Mouse (Mus musculus): Measurements from ENCODE around the gene Qsox2.

Qsox2 gene

GRCm38 (mm10) chr2:26214526-26214925 lies 22.8 kb downstream of the Qsox2 start:
- DNase-seq: no peak

- no peak for DNase-seq
Measured at GRCm38 (mm10) chr2:26209566-26209965, 27.8 kb downstream of the Qsox2 start.

DNA sequence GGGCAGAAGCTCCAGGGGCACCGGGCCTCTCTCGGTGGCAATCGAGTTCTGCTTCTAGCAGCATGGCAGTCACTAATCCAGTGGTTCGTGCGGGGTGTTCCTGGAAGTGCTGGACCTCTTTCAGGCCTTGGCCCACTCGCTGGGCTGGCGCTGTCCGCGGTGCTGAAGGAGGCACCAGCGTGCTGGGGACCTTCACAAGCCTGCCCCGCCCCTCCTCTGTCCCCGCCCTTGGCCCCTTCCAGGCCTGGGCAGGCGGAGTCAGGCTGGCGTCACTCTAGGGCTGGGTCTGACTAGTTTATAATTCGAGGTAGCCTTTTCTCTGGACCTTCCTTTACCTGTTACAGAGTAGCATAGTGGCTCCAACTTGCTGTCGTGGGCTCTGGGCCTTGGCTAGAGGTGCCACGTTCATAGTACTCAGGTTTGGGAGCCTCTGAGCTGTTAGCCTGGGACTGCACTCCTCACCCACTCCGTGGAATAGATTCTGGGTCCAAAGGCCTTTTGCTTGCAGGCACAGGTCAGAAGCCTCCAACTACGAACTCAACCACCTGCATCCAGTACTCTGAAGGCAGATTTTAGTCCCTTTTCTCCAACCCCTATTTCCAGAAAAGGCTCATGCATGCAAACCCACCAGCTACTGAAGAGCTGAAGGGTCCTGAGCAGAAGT lies 29.1 kb downstream of the Qsox2 start, which contains the start of gene Lhx3:
TSS of gene Lhx3 (minus strand) at position 164 of the 664 bp plus-strand sequence.
- peak; percentile 93 for DNase-seq

DNA sequence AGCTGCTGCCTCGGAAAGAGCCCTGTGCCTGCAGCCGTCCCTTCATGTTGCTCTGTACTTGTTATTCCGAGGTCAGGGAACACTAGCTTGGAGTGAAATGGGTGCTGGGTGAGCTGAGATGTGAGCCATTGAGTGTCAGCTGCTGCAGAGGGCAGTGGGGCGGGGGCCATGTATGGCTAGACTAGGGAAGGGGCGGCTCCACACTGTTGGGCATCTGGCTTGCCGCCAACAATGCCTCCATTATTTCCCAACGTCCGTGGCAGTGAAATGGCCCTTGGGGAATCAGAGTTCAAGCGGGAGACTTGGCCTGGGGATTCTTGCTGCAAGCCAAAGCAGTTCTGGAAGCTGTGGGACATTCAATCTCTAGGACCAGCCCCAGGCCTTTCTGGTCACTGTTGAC lies 29.8 kb downstream of the Qsox2 start:
- DNase-seq: no peak

DNA sequence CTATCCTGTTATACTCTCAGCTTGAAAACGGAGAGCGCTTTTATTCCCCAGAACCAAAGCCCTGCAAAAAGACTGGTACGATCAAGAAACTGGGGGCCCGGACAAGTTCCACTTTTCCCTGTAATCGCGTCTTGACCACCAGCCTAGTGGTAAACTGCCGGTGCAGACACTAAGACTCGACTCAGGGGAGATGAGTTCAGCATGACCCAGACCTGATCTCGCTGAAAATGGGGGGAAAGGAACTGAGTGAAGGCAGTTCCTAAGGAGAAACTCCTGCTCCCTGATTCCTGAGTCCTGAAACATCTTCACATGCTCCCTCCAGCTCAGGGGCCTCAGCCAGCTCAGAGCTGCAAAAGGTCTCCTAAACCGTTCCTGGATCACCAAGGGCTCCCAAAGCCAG lies 31.6 kb downstream of the Qsox2 start:
- no peak for DNase-seq

DNA sequence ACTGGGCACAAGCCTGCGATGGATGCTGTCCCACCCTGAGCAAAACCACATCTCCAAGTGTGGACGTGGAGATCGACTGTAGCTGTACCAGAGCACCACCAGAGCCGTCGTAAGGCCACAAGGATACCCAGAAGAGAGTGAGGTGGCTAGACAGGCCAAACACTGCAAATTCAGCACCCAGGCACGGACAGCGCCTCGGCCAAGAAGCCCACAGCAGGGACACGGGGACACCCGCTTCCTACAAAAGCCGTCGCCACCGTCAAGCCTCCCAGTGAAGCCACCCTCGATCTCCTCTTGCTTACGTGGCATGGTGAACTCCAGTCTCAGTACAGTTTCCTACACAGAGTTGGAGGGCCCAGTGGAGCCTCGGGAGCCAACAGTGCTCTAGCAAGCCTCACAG lies 32.2 kb downstream of the Qsox2 start:
- peak; percentile 42 for DNase-seq

GRCm38 (mm10) chr2:26202849-26203475 lies 34.4 kb downstream of the Qsox2 start:
- no peak for DNase-seq

GRCm38 (mm10) chr2:26201926-26202848 lies 35.1 kb downstream of the Qsox2 start:
- DNase-seq: no peak

GRCm38 (mm10) chr2:26198488-26198887 lies 38.8 kb downstream of the Qsox2 start:
- DNase-seq: no peak

DNA sequence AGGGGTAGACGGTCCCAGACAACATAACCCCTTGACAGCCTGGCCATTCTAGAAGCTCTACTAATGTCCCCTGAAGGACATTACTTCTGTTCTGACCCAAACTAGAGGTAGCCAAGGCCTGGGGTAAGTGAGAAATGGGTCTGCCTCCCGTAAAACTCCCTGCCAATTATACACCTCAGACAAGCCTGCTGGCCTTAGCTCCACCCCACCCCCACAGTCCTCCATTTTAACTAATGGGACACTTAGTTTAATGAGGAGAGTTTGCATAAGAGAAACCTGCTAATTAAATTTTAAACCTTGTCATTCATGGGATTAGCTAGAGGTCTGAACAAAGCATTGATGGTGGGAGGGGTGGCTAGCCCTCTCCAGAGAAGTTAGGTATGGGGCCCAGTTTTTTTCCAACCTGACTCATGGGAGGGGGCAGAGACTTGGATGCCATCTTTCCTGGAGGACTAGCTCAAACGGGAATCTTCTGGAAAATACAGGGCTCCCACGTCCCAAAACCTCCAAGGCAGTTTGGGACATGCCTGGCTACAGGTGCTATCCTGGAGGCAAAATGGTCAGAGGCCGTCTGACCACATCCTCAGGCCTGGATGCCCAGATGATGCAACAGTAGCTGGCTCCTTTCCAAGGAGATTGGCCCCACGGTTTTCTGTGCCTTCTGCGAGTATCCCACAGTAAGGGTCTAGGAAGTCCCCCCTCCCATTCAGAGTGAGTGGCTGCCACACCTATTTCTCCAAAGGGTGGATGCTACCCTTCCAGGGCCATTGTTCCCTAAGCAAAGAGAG lies 42.6 kb downstream of the Qsox2 start:
- no peak for DNase-seq

DNA sequence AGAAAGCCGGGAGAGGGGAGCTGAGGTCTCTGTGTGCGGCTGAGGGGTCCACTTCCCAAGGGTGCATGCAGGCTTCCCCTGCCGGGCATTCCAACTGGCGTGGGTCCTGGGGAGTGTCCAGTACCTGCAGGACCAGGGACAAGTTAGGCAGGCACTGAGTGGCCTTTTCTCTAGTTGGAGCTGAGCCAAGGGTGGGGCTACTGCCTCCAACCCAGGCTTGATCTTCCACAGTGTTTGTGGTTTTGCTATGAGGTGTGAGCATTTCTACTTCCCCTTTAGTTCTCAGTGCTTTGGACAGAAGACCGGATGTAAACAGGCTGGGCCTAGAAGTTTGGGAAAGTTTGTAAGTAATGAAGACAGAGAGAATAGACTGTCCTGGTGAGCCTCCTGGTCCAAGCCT lies 48.8 kb downstream of the Qsox2 start:
- DNase-seq: peak; percentile 25

DNA sequence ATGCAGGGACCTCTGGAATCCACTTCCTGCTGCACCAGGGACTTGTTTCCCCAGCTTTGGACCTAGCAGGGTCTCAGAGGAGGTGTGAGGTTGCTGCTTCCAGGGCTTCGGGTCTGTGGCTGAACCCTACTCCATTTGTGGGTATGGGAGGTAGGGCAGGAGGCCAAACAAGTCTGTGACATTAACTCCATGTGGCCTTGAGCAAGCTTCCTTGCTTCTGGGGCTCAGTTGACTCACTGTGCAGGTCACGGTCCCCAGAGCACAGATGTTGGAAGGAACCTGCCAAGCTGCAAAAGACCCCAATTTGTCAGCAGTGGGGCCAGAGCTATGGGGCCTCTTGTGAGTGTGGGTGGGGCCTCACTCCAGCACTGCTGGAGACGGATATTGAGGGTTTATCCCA lies 53.0 kb downstream of the Qsox2 start:
- DNase-seq: no peak

DNA sequence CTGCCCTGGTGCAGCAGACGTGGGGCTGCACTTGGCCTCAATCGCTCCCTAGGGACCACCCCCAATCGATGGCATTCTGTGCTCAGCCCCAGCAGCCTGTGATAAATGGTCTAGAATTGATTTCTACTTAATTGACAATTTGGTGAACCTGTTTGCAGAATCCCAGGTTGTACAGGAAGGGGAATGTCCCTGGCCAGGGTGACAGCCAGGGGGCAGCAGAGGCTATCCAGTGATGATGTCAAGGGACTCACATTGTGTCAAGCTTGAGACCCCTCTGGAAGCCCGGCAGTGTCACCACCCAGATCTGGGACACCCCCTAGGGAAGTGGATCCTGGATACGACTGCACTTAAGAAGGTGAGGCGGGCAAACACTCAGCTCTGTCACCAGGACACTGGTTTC lies 54.7 kb downstream of the Qsox2 start:
- DNase-seq: peak; percentile 44

GRCm38 (mm10) chr2:26177189-26177588 lies 60.1 kb downstream of the Qsox2 start:
- no peak for DNase-seq

DNA sequence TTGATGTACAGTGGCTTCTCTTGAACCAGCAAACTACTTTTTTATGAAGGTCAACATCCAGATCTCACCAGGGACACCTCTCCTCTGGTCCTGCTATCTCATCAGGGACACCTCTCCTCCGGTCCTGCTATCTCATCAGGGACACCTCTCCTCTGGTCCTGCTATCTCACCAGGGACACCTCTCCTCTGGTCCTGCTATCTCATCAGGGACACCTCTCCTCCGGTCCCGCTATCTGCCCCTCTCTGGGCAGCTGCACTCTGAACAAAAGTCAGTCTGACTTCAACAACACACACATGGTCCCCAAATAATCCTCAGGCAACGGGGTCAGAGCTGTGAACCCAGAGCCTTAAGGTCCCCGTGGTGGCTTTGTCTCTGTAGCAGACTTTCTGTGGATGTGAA lies 60.6 kb downstream of the Qsox2 start:
- DNase-seq: no peak

- no peak for DNase-seq
Measured at GRCm38 (mm10) chr2:26175191-26175590, 62.1 kb downstream of the Qsox2 start.

- no peak for DNase-seq
Measured at GRCm38 (mm10) chr2:26172166-26172565, 65.2 kb downstream of the Qsox2 start.

GRCm38 (mm10) chr2:26170376-26170775 lies 66.9 kb downstream of the Qsox2 start:
- no peak for DNase-seq

- DNase-seq: no peak
Measured at GRCm38 (mm10) chr2:26168843-26169579, 68.3 kb downstream of the Qsox2 start.

DNA sequence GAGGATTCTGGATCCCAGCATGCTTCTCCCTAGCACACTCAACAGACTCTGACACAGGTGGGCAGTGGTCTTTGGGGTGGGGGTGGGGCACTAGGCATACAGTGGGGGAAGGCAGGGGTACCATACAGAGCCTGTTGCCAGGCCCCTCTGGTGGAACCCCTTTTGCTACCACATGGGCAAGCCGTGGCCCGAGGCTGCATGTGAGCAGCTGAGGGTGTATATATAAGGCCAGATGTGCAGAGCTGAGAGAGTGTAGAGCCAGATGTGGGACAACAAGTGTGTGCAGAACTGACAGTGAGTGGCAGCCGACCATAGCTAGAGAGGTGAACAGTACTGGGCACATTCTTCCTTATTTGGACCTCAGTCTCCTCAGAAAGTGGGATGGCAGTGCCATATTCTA lies 70.4 kb downstream of the Qsox2 start:
- DNase-seq: no peak
